Mouse (Mus musculus): Measurements from ENCODE around the gene Bhmt.

DNA sequence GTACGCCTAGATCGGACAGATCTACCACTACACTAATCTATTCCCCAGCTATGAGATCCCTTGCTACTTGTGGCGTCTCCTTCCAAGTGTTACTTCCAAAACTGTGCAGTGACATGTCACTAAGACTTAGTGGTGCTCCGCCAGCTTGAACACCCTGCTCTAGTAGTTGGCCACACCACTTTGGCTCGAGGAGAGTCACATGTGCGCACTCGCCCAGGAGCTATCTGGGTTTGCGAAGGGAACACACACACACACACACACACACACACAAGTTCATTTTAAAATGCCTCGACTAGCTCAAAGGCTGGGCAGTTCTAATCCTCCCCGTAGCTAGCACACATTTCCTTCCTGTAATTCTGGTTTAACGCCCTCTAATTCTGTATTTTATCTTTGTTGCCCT lies 36.2 kb downstream of the Bhmt start:
- no peak for TF ChIP-seq POLR2A (IDR thresholded peaks at IDR 0.05; ENCODE audit: control insufficient read depth, low read depth, low read length)
- TF ChIP-seq CTCF (IDR thresholded peaks at IDR 0.05; ENCODE audit: control insufficient read depth, insufficient read depth, insufficient replicate concordance, low read depth, low read length): no peak
